Mouse (Mus musculus): Measurements from ENCODE around the gene Pou2f2.

DNA sequence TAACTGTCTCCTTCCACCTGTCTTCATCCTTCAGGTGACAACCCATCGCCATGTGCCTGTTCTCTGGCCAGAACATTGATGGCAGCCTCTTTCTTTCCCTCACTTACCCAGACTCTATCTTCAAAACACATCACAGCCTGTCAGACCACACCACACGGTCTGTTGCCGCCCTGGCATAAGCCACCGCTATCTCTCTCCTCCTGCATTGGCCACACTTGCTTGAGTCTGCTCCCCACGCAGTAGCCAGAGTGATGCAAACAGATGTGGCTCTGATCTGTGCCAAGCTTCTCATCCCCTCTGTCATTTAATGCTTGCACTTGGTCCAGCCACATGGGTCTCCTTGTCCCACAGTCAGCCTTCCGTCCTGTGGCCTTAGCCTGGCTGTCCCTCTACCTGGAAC is 116.2 kb downstream of the Pou2f2 start:
- no peak for TF ChIP-seq POLR2A (IDR thresholded peaks at IDR 0.05; ENCODE audit: borderline replicate concordance, extremely low read depth, low read depth, low read length)
- TF ChIP-seq CTCF (IDR thresholded peaks at IDR 0.05; ENCODE audit: insufficient read depth, low read length) = no peak

Data from lung, adult 2 months (tissue).